Comparison of ENCODE assay signal across 14 mouse cellular contexts in the genomic region with DNA sequence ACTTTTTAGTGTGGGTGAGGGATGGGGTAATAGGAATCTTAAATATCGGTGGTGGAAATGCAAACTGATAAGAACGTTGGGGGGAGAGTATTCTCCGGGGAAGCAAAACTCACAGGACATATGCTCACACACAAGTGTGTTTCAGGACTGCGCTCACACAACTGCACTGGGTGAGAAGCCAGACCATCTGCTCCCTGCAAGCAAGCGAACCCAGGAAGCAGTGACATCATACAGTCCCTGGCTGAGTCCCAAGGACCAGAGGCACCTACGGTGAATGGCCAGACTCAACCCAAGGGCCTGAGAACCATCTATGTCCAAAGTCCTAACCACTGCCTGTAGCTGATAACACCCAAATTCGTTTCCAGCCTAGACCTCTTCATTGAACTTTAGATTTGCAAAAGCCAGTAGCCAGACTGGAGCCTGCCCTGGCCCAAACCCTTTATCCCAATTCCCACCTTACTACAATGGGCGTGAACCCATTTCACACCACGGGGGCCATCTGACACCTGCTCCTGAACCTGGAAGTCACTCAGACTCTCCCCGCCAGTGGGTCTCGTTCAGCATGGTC. TPM values are rescaled to one million over a fixed set of nuclear protein-coding genes. Genes with fewer than 3 reads are reported as not detected.
DNase-seq lines count a peak whose midpoint lies in the region; TF ChIP-seq lines count a peak whose summit lies in the region.
"Had no signal": no experiment of that assay in that cellular context is flagged by ENCODE, and none has a peak within 500 bp of the region (broad histone marks: within the 10 kb centered on the region; RNA-seq: fewer than 3 reads in every experiment).

No protein-coding gene starts in this region.

- no peaks in the 10 kb centered on the region for H3K4me1 ChIP-seq in thymus, adult 2 months (replicated peaks; ENCODE audit: control insufficient read depth, insufficient read depth, low read length)

- H3K36me3 ChIP-seq in thymus, adult 2 months (ENCODE audit: control insufficient read depth, insufficient read depth, low read length), result no peaks in the 10 kb centered on the region

- H3K4me3 ChIP-seq in thymus, adult 2 months (ENCODE audit: control insufficient read depth, insufficient read depth, low read length), result no peak overlapping the region
- H3K4me3 ChIP-seq: gastrocnemius, adult 2 months had no signal

- no peak overlapping the region for H3K27ac ChIP-seq in thymus, adult 2 months (ENCODE audit: control insufficient read depth, insufficient read depth, low read length)
- H3K27ac ChIP-seq: gastrocnemius, adult 2 months had no signal

- TF ChIP-seq POLR2A in thymus, adult 2 months (IDR thresholded peaks at IDR 0.05; ENCODE audit: control insufficient read depth, extremely low read depth, insufficient read depth, low read length, poor library complexity), result no peak

- WGBS in thymus, adult 2 months, result 80% methylated on average over 11 of the region's 11 CpGs

- H3K27me3 ChIP-seq in thymus, adult 2 months (ENCODE audit: control insufficient read depth, insufficient read depth, low read length), result no peaks in the 10 kb centered on the region; the same call in 1 of the 2 replicates

- DNase-seq in heart, adult 11 months, result peak; percentile 87
- no peak for DNase-seq in heart, postnatal 14 days
- DNase-seq in cerebellum, adult 18-20 months, result peak; percentile 83 to 89
- DNase-seq in layer of hippocampus, postnatal 14 days (ENCODE audit: low spot score in 2 of 2), result peak; percentile 35 to 59
- peak; percentile 69 for DNase-seq in right cerebral cortex, adult 18-20 months
- DNase-seq in gastrocnemius, postnatal 10 days, result no peak
- no peak for DNase-seq in kidney, adult 18-20 months
- DNase-seq in thymus, adult 2 months, result no peak
- DNase-seq: embryo, embryonic 11 days; heart, postnatal 4 days; kidney, postnatal 25 days; lung, postnatal 36 days had no signal

- no peak for TF ChIP-seq CTCF in thymus, adult 2 months (IDR thresholded peaks at IDR 0.05; ENCODE audit: borderline replicate concordance, control insufficient read depth, extremely low read depth, insufficient read depth, low read length, poor library complexity)

- intact Hi-C loops in heart, postnatal 14 days (cut with DNase I), result no loop called here

RNA-seq across cellular contexts. Expression of a gene that starts 33.4 kb away (rescaled TPM):
- under 1 TPM in 1 of 2 experiments, not detected in 1; 0.81 TPM for total RNA-seq in heart, postnatal 14 days (2021)
- total RNA-seq in layer of hippocampus, postnatal 14 days (2021), result not detected
- not detected for total RNA-seq in gastrocnemius, postnatal 10 days (2021)
- 2.5 and 6.6 TPM in 2 replicates for polyA plus RNA-seq in thymus, adult 2 months (2012; rRNA removed)
- total RNA-seq: gastrocnemius, adult 2 months; heart, postnatal 4 days had no signal
- polyA plus RNA-seq: stomach, embryonic 16.5 days had no signal

RNA-seq across cellular contexts. Expression of a gene that starts 35.7 kb away (rescaled TPM):
- total RNA-seq in heart, postnatal 14 days (2021), result 10 to 100 TPM; 10.1 to 11.3 TPM
- total RNA-seq in layer of hippocampus, postnatal 14 days (2021), result 1 to 10 TPM; 3.3 to 4.5 TPM
- 1 to 10 TPM; 4.0 to 4.6 TPM for total RNA-seq in gastrocnemius, postnatal 10 days (2021)
- polyA plus RNA-seq in thymus, adult 2 months (2012; rRNA removed), result 3.6 and 3.8 TPM in 2 replicates

Comparison
In these comparisons a context has a peak if more than half of its experiments do, and no peak if none do; other contexts are left out.
1. DNase-seq: peak in heart, adult 11 months (single experiment), cerebellum, adult 18-20 months (2 of 2), layer of hippocampus, postnatal 14 days (2 of 2) and right cerebral cortex, adult 18-20 months (single experiment); none in heart, postnatal 14 days (0 of 2), gastrocnemius, postnatal 10 days (single experiment), kidney, adult 18-20 months (single experiment) and thymus, adult 2 months (single experiment).